Comparison of ENCODE assay signal across 9 mouse cellular contexts in genomic region chr11:70653345-70654197, GRCm38 (mm10). TPM values are rescaled to one million over a fixed set of nuclear protein-coding genes. Genes with fewer than 3 reads are reported as not detected.
DNase-seq lines count a peak whose midpoint lies in the region; ATAC-seq and TF ChIP-seq lines count a peak whose summit lies in the region.
"Had no signal": no experiment of that assay in that cellular context is flagged by ENCODE, and none has a peak within 500 bp of the region (broad histone marks: within the 10 kb centered on the region; RNA-seq: fewer than 3 reads in every experiment).

No protein-coding gene starts in this region.

- H3K4me3 ChIP-seq in ES-Bruce4 (ENCODE audit: low read depth, low read length), result peak overlapping the region; percentile 100
- H3K4me3 ChIP-seq in embryonic facial prominence, embryonic 14.5 days (ENCODE audit: low read depth, low read length), result peak overlapping the region; percentile 64
- peak overlapping the region; percentile 79 to 97 for H3K4me3 ChIP-seq in heart, embryonic 14.5 days (ENCODE audit: control insufficient read depth in 1 of 2, insufficient read depth in 1 of 2, low read depth in 1 of 2, low read length in 2 of 2)

- no peak for TF ChIP-seq CTCF in ES-Bruce4 (IDR thresholded peaks at IDR 0.05; ENCODE audit: low read depth, low read length)

- peak overlapping the region; percentile 100 for H3K9ac ChIP-seq in ES-Bruce4 (ENCODE audit: low read depth, poor library complexity, severe bottlenecking)
- H3K9ac ChIP-seq in embryonic facial prominence, embryonic 14.5 days (ENCODE audit: low read depth, low read length), result peak overlapping the region; percentile 92
- H3K9ac ChIP-seq in heart, embryonic 14.5 days (ENCODE audit: low read length), result peak overlapping the region; percentile 99

- no peaks in the 10 kb centered on the region for H3K4me1 ChIP-seq in ES-Bruce4 (ENCODE audit: control insufficient read depth, insufficient read depth, low read length)
- peaks cover 35% of the 10 kb centered on the region for H3K4me1 ChIP-seq in embryonic facial prominence, embryonic 14.5 days (ENCODE audit: control insufficient read depth, insufficient read depth, low read length)
- peaks cover 34 to 54% of the 10 kb centered on the region in 2 experiments for H3K4me1 ChIP-seq in heart, embryonic 14.5 days (ENCODE audit: control insufficient read depth in 2 of 2, insufficient read depth in 2 of 2, low read length in 2 of 2)

- H3K36me3 ChIP-seq in ES-Bruce4 (ENCODE audit: control insufficient read depth, insufficient read depth, low read length, poor library complexity, severe bottlenecking), result peaks cover 43% of the 10 kb centered on the region
- H3K36me3 ChIP-seq in embryonic facial prominence, embryonic 14.5 days (ENCODE audit: control insufficient read depth, insufficient read depth, low read length), result peaks cover 44% of the 10 kb centered on the region
- H3K36me3 ChIP-seq in heart, embryonic 14.5 days (ENCODE audit: control insufficient read depth, insufficient read depth, low read length), result peaks cover 51% of the 10 kb centered on the region

- peak overlapping the region; percentile 94 for H3K27ac ChIP-seq in ES-Bruce4 (ENCODE audit: insufficient read depth, low read length)
- H3K27ac ChIP-seq in embryonic facial prominence, embryonic 14.5 days (replicated peaks; ENCODE audit: low read depth, low read length), result peak overlapping the region; percentile 90
- peak overlapping the region; percentile 90 to 98 for H3K27ac ChIP-seq in heart, embryonic 14.5 days (replicated peaks in 1 of 2; ENCODE audit: control insufficient read depth in 1 of 2, insufficient read depth in 1 of 2, low read depth in 2 of 2, low read length in 2 of 2)

- WGBS in embryonic facial prominence, embryonic 14.5 days, result 0% methylated on average over 36 of the region's 63 CpGs
- WGBS in heart, embryonic 14.5 days, result under 1% methylated on average over 62 of the region's 63 CpGs

- no peaks in the 10 kb centered on the region for H3K9me3 ChIP-seq in ES-Bruce4 (replicated peaks; ENCODE audit: control insufficient read depth, insufficient read depth, low read length, poor library complexity, severe bottlenecking)
- H3K9me3 ChIP-seq in embryonic facial prominence, embryonic 14.5 days (ENCODE audit: control insufficient read depth, low read length), result no peaks in the 10 kb centered on the region
- H3K9me3 ChIP-seq in heart, embryonic 14.5 days (ENCODE audit: control insufficient read depth, low read length), result no peaks in the 10 kb centered on the region

- no peak for TF ChIP-seq EP300 in ES-Bruce4 (IDR thresholded peaks at IDR 0.05; ENCODE audit: insufficient read depth, low read depth, low read length)

- ATAC-seq in embryonic facial prominence, embryonic 14.5 days (ENCODE audit: low read depth), result peak; percentile 48
- 0 out of 2 replicates have a peak, but pooled peaks have one; percentile 3 for ATAC-seq in heart, embryonic 14.5 days (ENCODE audit: insufficient number of reproducible peaks, insufficient read depth, low FRiP score, low read depth)

- peak; percentile 85 for DNase-seq in adrenal gland, postnatal 14 days
- peak; percentile 70 for DNase-seq in embryonic facial prominence, embryonic 14.5 days (ENCODE audit: low spot score)
- peak; percentile 78 for DNase-seq in kidney, postnatal 14 days
- peak; percentile 74 for DNase-seq in lung, postnatal 36 days
- DNase-seq in retina, embryonic 14.5 days (ENCODE audit: low spot score), result peak; percentile 78
- peak; percentile 65 for DNase-seq in urinary bladder, postnatal 25 days (ENCODE audit: low spot score)

- no peak for TF ChIP-seq POLR2A in ES-Bruce4 (IDR thresholded peaks at IDR 0.05; ENCODE audit: insufficient read depth, low read length)

- H3K27me3 ChIP-seq in ES-Bruce4 (ENCODE audit: control insufficient read depth, insufficient read depth, low read length, poor library complexity, severe bottlenecking), result no peaks in the 10 kb centered on the region
- no peaks in the 10 kb centered on the region for H3K27me3 ChIP-seq in embryonic facial prominence, embryonic 14.5 days (replicated peaks; ENCODE audit: control insufficient read depth, insufficient read depth, low read length)
- no peaks in the 10 kb centered on the region for H3K27me3 ChIP-seq in heart, embryonic 14.5 days (ENCODE audit: control insufficient read depth, insufficient read depth, low read length)

- peak overlapping the region; percentile 98 for H3K4me2 ChIP-seq in embryonic facial prominence, embryonic 14.5 days (ENCODE audit: low read depth, low read length)
- peak overlapping the region; percentile 90 for H3K4me2 ChIP-seq in heart, embryonic 14.5 days (ENCODE audit: low read length)

RNA-seq across cellular contexts. Expression of gene Pfn1, which starts 0.9 kb away (rescaled TPM):
- polyA plus RNA-seq in ES-Bruce4 (2011; ENCODE audit: insufficient read depth, insufficient read length, low read depth, missing spikeins), result 630 and 707 TPM in 2 replicates
- total RNA-seq in adrenal gland, postnatal 14 days (2021), result 807 and 918 TPM in 2 replicates
- 1,605 and 1,712 TPM in 2 replicates for polyA plus RNA-seq in embryonic facial prominence, embryonic 14.5 days (2014; fragmentation: Nextera tagmentation; extraction: Ambion mirVana)
- polyA plus RNA-seq in heart, embryonic 14.5 days (2014; fragmentation: Nextera tagmentation; extraction: Ambion mirVana), result 1,353 and 1,384 TPM in 2 replicates

RNA-seq across cellular contexts. Expression of gene Eno3, which starts 3.4 kb away (rescaled TPM):
- 14.7 and 15.7 TPM in 2 replicates for polyA plus RNA-seq in ES-Bruce4 (2011; ENCODE audit: insufficient read depth, insufficient read length, low read depth, missing spikeins)
- total RNA-seq in adrenal gland, postnatal 14 days (2021), result 14.9 and 21.4 TPM in 2 replicates
- 165 and 289 TPM in 2 replicates for polyA plus RNA-seq in embryonic facial prominence, embryonic 14.5 days (2014; fragmentation: Nextera tagmentation; extraction: Ambion mirVana)
- 468 and 495 TPM in 2 replicates for polyA plus RNA-seq in heart, embryonic 14.5 days (2014; fragmentation: Nextera tagmentation; extraction: Ambion mirVana)

RNA-seq across cellular contexts. Expression of gene Slc25a11, which starts 6.3 kb away (rescaled TPM):
- 45.0 and 48.0 TPM in 2 replicates for polyA plus RNA-seq in ES-Bruce4 (2011; ENCODE audit: insufficient read depth, insufficient read length, low read depth, missing spikeins)
- total RNA-seq in adrenal gland, postnatal 14 days (2021), result 175 and 184 TPM in 2 replicates
- polyA plus RNA-seq in embryonic facial prominence, embryonic 14.5 days (2014; fragmentation: Nextera tagmentation; extraction: Ambion mirVana), result 147 and 165 TPM in 2 replicates
- polyA plus RNA-seq in heart, embryonic 14.5 days (2014; fragmentation: Nextera tagmentation; extraction: Ambion mirVana), result 290 and 303 TPM in 2 replicates

RNA-seq across cellular contexts. Expression of gene Rnf167, which starts 6.5 kb away (rescaled TPM):
- 55.2 and 61.8 TPM in 2 replicates for polyA plus RNA-seq in ES-Bruce4 (2011; ENCODE audit: insufficient read depth, insufficient read length, low read depth, missing spikeins)
- total RNA-seq in adrenal gland, postnatal 14 days (2021), result 69.6 and 88.5 TPM in 2 replicates
- polyA plus RNA-seq in embryonic facial prominence, embryonic 14.5 days (2014; fragmentation: Nextera tagmentation; extraction: Ambion mirVana), result 100 and 105 TPM in 2 replicates
- 73.2 and 75.9 TPM in 2 replicates for polyA plus RNA-seq in heart, embryonic 14.5 days (2014; fragmentation: Nextera tagmentation; extraction: Ambion mirVana)

RNA-seq across cellular contexts. Expression of gene Gp1ba, which starts 14.6 kb away (rescaled TPM):
- not detected in 2 replicates for polyA plus RNA-seq in ES-Bruce4 (2011; ENCODE audit: insufficient read depth, insufficient read length, low read depth, missing spikeins)
- total RNA-seq in adrenal gland, postnatal 14 days (2021), result 0.49 and 0.56 TPM in 2 replicates
- polyA plus RNA-seq in embryonic facial prominence, embryonic 14.5 days (2014; fragmentation: Nextera tagmentation; extraction: Ambion mirVana), result 0.38 and 0.60 TPM in 2 replicates
- polyA plus RNA-seq in heart, embryonic 14.5 days (2014; fragmentation: Nextera tagmentation; extraction: Ambion mirVana), result 0.74 and 1.2 TPM in 2 replicates
- total RNA-seq: layer of hippocampus, postnatal 25 days had no signal

Comparison
In these comparisons a context has a peak if more than half of its experiments do, and no peak if none do; other contexts are left out.
1. Peak in every context shown above with its lines: DNase-seq, ATAC-seq, H3K4me3 ChIP-seq and H3K27ac ChIP-seq.